Mouse (Mus musculus) stomach, embryonic 16.5 days (tissue): Measurements from ENCODE around the gene Cdkl4. TPM values are rescaled to one million over a fixed set of nuclear protein-coding genes. Genes with fewer than 3 reads are reported as not detected.

Source experiments
- ATAC-seq: fragments of 200-750 bp; cut with Nextera tagmentation; 2 replicates; pipeline ENCODE4 v1.8.0; 2017; ENCODE audit warnings: moderate number of reproducible peaks, moderate TSS enrichment; ENCODE audit not compliant: insufficient read depth, low FRiP score
- H3K27ac ChIP-seq: fragments of 300-500 bp; sonication (generic); 2 replicates; pipeline ENCODE4 v1.5.1; 2014; ENCODE audit warnings: low read length
- H3K27me3 ChIP-seq: fragments of 300-500 bp; sonication (generic); 2 replicates; pipeline ENCODE4 v1.6.1; 2014; ENCODE audit warnings: low read length, control low read depth, mixed read lengths; ENCODE audit not compliant: control insufficient read depth, insufficient read depth
- H3K36me3 ChIP-seq: fragments of 300-500 bp; sonication (generic); 2 replicates; pipeline ENCODE4 v1.6.1; 2014; ENCODE audit warnings: low read length; ENCODE audit not compliant: control insufficient read depth, insufficient read depth
- H3K4me1 ChIP-seq: fragments of 300-500 bp; sonication (generic); 2 replicates; pipeline ENCODE4 v1.6.1; 2014; ENCODE audit warnings: low read length, control low read depth, mixed read lengths; ENCODE audit not compliant: control insufficient read depth, insufficient read depth
- H3K4me2 ChIP-seq: fragments of 300-500 bp; sonication (generic); 2 replicates; pipeline ENCODE4 v1.6.1; 2014; ENCODE audit warnings: low read depth, low read length, mixed read lengths
- H3K4me3 ChIP-seq: fragments of 300-500 bp; sonication (generic); replicated peaks from 2 replicates; pipeline ENCODE4 v1.5.1; 2014; ENCODE audit warnings: mild to moderate bottlenecking, low read length
- H3K9ac ChIP-seq: fragments of 300-500 bp; sonication (generic); 2 replicates; pipeline ENCODE4 v1.6.1; 2014; ENCODE audit warnings: low read length
- H3K9me3 ChIP-seq: fragments of 300-500 bp; sonication (generic); replicated peaks from 2 replicates; pipeline ENCODE4 v1.6.1; 2016; ENCODE audit warnings: low read length, control low read depth; ENCODE audit not compliant: control insufficient read depth
- WGBS: fragments of 180-500 bp; shearing (Covaris S2); extraction: QIAGEN DNeasy Blood & Tissue Kit; methylation state at CpG from one replicate; pipeline ENCODE4 v1.1.7; 2014; 5-methylcytosine and 5-hydroxymethylcytosine counted together
- polyA plus RNA-seq: library from polyadenylated mRNA; unstranded; fragments of >200 nt; fragmentation: Nextera tagmentation; extraction: Ambion mirVana; gene quantifications from 2 replicates; pipeline ENCODE4 v1.2.1, GENCODE M21; 2015

The Cdkl4 gene
- polyA plus RNA-seq, 1 experiment from 2014 or later = 0.26 TPM

DNA sequence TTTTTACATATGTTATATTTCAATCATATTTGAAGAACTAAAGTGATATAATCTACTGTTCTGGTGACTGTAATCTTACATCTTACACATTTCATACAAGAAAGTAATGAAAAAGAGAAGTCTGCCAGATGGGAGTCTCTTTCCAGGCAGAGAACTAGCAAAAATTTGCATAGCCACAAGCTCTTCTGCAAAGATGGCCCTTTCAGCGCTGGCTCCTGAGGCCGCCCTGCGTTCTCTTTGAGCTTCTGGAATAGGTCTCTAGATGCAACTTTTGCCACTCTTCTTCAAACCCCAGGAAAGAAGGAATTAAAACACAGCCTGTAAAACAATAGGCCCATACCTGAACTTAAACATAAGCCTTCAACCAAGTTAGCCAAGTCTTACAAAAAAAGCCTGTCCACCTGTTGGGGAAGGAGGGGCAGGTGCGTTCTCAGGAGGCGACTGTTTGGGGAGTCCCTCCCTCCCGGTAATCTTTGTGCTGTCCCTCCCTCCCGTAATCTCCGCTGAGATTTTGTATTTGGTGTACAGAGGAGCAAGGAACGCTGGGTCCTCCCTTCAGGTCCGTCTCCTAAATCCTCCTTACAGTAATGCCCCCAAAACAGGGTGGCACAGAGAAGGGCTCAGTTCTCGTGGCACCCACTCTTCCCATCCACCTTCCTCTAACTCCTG lies 78.9 kb downstream of the Cdkl4 start:
- no peaks in the 10 kb centered on the region for H3K27me3 ChIP-seq
- H3K9me3 ChIP-seq = no peaks in the 10 kb centered on the region
- no peaks in the 10 kb centered on the region for H3K36me3 ChIP-seq
- H3K4me3 ChIP-seq = no peak overlapping the region
- no peaks in the 10 kb centered on the region for H3K4me1 ChIP-seq
- H3K4me2 ChIP-seq = no peak overlapping the region
- no peak for ATAC-seq
- no peak overlapping the region for H3K9ac ChIP-seq
- 53% methylated on average over 11 of the region's 11 CpGs for WGBS
- H3K27ac ChIP-seq = no peak overlapping the region

DNA sequence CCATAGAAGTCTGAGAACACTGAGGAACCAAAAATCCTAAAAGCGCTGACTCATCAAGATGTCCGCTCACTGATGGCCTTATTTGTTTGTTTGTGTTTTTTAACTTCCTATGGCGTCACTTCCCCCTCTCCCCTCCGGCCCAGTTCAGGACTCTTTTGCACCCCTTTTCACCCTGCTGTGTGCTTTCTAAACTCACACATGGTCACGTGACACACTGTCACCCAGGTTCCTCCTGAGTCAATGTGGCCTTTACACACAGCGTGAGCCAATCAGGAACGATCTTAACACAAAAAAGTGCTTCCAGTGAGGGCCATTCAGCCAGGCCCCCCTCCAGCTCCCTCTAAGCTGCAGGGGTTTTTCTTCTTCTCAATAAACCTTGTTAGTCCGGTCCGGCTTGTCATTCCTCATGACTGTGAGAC lies 80.4 kb downstream of the Cdkl4 start:
- no peaks in the 10 kb centered on the region for H3K27me3 ChIP-seq
- H3K4me2 ChIP-seq = no peak overlapping the region
- H3K4me1 ChIP-seq = no peaks in the 10 kb centered on the region
- no peak overlapping the region for H3K4me3 ChIP-seq
- 71% methylated on average over 9 of the region's 9 CpGs for WGBS
- no peaks in the 10 kb centered on the region for H3K9me3 ChIP-seq
- H3K27ac ChIP-seq = no peak overlapping the region
- ATAC-seq = no peak
- no peak overlapping the region for H3K9ac ChIP-seq
- H3K36me3 ChIP-seq = no peaks in the 10 kb centered on the region

- Histone ChIP-seq H3K9me3 (no peaks in the 10 kb centered on the region), H3K4me3 (no peak overlapping the region), H3K4me2 (no peak overlapping the region), H3K27ac (no peak overlapping the region), H3K36me3 (no peaks in the 10 kb centered on the region), H3K4me1 (no peaks in the 10 kb centered on the region), H3K9ac (no peak overlapping the region), H3K27me3 (no peaks in the 10 kb centered on the region)
- WGBS = 83% methylated on average over 8 of the region's 8 CpGs
- ATAC-seq = no peak
Observed at GRCm38 (mm10) chr17:80496607-80497170, 80.9 kb downstream of the Cdkl4 start.

DNA sequence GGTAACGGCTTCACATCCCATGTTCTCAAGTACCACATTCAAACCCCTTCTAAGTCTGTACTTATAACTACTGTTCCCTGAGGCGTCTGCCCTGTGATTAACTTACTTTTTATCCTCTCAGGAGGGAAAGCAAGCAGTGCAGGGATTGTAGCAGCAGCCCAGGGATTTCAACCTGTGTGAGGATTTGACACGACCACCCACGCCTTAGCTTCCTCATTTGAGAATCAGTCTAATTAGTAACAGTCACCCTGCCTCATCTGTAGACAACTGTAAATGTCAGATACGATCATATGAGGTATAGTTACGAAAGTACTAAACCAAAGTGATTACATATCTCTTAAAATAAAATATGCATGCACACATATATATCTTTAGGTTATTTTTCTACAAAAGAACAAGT lies 81.4 kb downstream of the Cdkl4 start:
- Histone ChIP-seq H3K9me3 (no peaks in the 10 kb centered on the region), H3K36me3 (no peaks in the 10 kb centered on the region), H3K9ac (no peak overlapping the region), H3K27ac (no peak overlapping the region), H3K4me3 (no peak overlapping the region), H3K4me2 (no peak overlapping the region), H3K27me3 (no peaks in the 10 kb centered on the region), H3K4me1 (no peaks in the 10 kb centered on the region)
- ATAC-seq = no peak
- WGBS = 68% methylated on average over 6 of the region's 6 CpGs

- WGBS = 70% methylated on average over 1 of the region's 1 CpGs
- Histone ChIP-seq H3K9ac (no peak overlapping the region), H3K27ac (no peak overlapping the region), H3K4me3 (no peak overlapping the region), H3K4me2 (no peak overlapping the region), H3K4me1 (no peaks in the 10 kb centered on the region), H3K36me3 (no peaks in the 10 kb centered on the region), H3K9me3 (no peaks in the 10 kb centered on the region), H3K27me3 (no peaks in the 10 kb centered on the region)
- no peak for ATAC-seq
Observed at GRCm38 (mm10) chr17:80493891-80494290, 83.7 kb downstream of the Cdkl4 start.

DNA sequence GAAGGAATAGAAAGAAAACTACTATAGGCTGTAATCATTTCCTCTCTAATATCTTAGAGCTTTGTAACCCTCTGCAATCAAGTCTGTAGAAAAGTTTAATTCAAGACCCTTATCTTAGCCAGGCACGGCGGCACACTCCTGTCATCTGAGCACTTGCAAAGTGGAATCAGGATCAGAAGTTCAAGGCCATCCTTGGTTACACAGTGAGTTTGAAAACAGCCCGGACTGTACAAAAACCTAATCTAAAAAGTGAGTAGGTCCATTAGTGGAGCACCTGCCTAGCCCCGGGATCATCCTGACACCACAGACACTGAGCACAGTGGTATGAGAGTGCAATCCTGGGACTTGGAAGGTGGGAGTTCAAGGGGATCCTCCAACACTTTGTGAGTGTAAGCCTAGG lies 84.8 kb downstream of the Cdkl4 start:
- no peak for ATAC-seq
- WGBS = 74% methylated on average over 4 of the region's 4 CpGs
- Histone ChIP-seq H3K27me3 (no peaks in the 10 kb centered on the region), H3K4me1 (no peaks in the 10 kb centered on the region), H3K27ac (no peak overlapping the region), H3K9me3 (no peaks in the 10 kb centered on the region), H3K9ac (no peak overlapping the region), H3K4me3 (no peak overlapping the region), H3K36me3 (no peaks in the 10 kb centered on the region), H3K4me2 (no peak overlapping the region)

DNA sequence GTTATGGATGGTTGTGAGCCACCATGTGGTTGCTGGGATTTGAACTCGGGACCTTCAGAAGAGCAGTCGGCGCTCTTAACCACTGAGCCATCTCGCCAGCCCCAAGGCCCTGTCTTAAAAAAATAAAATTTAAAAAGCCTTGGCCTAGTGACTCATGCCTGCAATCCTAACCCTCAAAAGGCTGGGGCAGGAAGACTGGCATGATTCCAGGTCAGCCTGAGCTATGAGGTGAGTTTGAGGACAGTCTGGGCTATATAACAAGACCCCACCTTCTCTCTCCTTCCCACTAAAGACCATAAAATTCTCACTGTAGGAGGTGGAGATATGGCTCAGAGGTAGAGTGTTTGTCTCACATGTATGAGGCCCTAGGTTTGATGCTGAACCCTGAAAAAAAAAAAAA lies 85.3 kb downstream of the Cdkl4 start:
- no peak for ATAC-seq
- no peaks in the 10 kb centered on the region for H3K36me3 ChIP-seq
- WGBS = 86% methylated on average over 4 of the region's 4 CpGs

DNA sequence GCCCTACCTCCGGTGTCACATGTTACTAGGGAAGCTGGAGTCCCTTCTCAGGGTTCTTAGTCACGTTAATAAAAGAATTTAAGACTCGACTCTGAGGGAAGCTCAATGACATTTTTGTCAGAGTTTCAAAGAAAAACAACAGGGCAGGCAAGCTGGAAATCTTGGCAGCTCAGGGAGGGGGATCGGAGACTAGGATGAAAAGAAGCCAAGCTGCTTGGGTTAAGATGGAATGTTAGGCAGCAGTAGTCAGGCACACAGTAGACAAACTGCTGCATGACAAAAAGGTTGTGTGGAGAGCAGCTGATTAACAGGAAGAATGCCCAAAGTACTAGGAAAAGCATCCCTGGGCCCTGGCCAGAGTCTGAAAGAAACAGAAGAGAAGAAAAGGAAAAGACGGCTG lies 87.4 kb downstream of the Cdkl4 start:
- WGBS = 53% methylated on average over 5 of the region's 5 CpGs
- Histone ChIP-seq H3K4me2 (no peak overlapping the region), H3K27ac (no peak overlapping the region), H3K27me3 (no peaks in the 10 kb centered on the region), H3K36me3 (no peaks in the 10 kb centered on the region), H3K4me3 (no peak overlapping the region), H3K9me3 (no peaks in the 10 kb centered on the region), H3K4me1 (no peaks in the 10 kb centered on the region), H3K9ac (no peak overlapping the region)
- ATAC-seq = no peak

More for the DNA sequence above, 85.3 kb downstream of the Cdkl4 start:
- H3K27me3 ChIP-seq = no peaks in the 10 kb centered on the region
- no peaks in the 10 kb centered on the region for H3K4me1 ChIP-seq
- no peak overlapping the region for H3K27ac ChIP-seq
- H3K9me3 ChIP-seq = no peaks in the 10 kb centered on the region
- no peak overlapping the region for H3K4me3 ChIP-seq
- H3K9ac ChIP-seq = no peak overlapping the region
- no peak overlapping the region for H3K4me2 ChIP-seq

DNA sequence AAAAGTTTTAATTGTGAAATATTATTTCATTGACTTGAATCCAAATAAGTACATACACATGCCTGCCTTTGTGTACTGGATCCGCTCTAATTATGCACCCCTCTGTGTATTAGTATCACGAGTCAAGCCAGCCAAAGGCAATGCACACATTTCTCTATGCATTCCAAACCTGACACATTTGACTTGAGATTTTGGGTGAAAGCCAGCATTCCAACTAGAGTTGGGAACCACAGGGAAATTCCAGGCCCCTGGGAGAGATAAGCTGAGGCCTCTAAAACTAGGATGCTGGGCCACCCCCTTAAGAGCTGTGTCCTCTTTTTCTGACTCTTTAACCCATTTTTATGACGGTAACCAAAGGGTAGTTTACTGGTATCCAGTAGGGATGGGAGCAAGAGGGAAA lies 88.7 kb downstream of the Cdkl4 start:
- H3K4me3 ChIP-seq = no peak overlapping the region
- WGBS = 80% methylated on average over 3 of the region's 3 CpGs
- H3K4me1 ChIP-seq = no peaks in the 10 kb centered on the region
- no peak overlapping the region for H3K9ac ChIP-seq
- H3K36me3 ChIP-seq = no peaks in the 10 kb centered on the region
- H3K27ac ChIP-seq = no peak overlapping the region
- H3K4me2 ChIP-seq = no peak overlapping the region
- no peak for ATAC-seq
- H3K9me3 ChIP-seq = no peaks in the 10 kb centered on the region
- no peaks in the 10 kb centered on the region for H3K27me3 ChIP-seq
